Mouse (Mus musculus) lung, adult 18-20 months (tissue): ENCODE results near the gene Jup.

ENCODE experiments used
- DNase-seq, 2 experiments: peaks; one replicate each; pipeline ENCODE4 v3.0.0; 2022; ENCODE audit warnings: mixed read lengths in 2 of 2

Jup gene

DNA sequence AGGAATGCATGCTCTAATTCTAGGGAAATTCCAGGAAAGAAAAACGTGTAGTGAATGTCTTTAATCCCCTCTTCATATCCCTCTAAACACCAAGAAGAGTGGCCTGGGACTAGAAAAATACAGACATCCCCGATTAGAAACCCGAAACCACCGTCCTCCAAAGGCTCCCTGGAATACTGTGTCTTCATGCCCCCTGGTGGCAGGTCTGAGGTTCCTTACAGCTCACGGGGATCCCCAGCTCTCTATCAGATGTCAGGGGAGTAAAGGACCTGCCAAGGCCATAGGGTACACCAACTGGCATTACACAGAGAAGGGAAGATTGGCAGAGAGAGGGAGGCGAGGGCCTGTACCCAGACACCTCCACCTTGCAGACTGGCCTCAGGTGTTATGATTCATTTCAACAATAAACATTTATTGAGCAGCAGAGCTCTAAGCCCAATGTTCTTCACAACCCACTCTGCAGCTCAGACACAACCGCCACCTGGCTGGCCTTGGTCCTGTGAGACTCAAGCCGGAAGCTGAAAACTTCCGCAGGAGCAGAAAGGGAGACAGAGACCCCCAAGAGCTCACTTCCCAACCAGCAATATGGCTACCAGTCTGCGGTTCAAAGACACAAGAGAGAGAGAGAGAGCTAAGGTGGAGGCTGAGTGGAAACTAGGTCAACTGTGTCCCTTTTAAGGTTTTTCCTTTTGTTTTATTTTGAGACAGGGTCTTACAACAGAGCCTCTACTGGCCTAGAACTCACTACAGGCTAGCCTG, 10.7 kb upstream of the Jup start:
- peak; percentile 76 to 84 for DNase-seq

DNA sequence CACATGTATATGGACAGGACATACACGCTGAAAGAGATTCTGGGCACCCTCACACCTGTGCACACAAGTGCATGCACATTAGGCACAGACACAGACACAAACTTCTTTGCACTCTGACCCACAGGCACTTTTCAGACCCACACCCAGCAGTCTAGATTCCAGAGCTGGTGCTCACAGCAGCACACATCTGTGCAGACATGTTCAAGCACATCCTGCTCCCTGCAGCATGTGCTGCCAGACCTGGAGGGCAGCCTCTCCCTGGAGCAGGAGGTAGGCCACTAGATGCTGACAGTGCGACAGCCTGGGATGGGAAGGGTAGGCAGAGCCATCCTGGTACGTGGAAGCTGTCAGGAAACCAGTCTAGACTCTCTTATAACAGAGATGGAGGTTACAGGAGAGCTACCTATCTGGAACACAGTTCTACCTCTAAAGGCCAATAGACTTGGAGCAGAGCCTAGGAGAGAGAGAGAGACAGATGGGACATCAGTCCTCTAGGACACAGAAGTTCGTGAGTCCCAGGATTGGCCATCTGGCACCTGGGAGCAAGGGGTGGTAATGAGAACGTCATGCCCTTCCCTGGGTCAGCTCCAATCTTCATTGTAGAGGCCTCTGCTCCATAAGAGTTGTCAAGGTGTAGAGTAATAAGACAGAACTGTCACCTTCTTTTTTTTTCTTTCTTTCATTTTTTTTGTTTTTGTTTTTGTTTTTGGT, 9.6 kb upstream of the Jup start:
- DNase-seq: no peak

- DNase-seq: peak; percentile 53 to 71
Measured at GRCm38 (mm10) chr11:100406273-100406672, 8.7 kb upstream of the Jup start.

DNA sequence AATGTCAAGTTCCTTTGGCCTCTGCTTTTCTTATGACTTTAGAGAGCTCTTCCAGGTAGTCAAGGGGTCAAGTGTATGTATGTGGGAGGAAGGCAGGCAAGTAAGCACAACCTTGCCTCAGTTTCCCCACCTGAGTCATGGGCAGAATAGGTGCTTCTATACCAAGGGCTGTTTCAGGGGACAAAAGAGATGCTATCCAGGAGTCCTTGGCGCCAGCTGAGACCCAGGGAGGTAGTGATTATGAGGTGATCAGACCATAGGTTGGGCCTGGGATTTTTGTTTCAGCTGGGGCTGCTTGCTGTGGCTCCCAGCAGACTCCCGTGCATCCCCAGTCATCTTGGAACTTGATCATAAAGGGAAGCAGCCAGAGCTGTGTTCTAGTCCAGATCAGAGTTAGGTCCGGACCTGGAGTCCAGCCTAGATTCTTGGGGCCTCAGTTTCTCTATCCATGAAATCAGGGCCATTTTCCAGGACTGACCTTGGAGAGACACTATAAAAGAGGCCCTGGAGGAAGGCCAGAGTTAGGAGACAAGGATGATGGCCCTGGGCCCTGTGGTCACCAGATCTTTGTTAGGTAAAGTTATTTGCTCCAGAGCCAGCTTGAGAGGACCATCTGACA, 7.0 kb upstream of the Jup start:
- no peak for DNase-seq

DNA sequence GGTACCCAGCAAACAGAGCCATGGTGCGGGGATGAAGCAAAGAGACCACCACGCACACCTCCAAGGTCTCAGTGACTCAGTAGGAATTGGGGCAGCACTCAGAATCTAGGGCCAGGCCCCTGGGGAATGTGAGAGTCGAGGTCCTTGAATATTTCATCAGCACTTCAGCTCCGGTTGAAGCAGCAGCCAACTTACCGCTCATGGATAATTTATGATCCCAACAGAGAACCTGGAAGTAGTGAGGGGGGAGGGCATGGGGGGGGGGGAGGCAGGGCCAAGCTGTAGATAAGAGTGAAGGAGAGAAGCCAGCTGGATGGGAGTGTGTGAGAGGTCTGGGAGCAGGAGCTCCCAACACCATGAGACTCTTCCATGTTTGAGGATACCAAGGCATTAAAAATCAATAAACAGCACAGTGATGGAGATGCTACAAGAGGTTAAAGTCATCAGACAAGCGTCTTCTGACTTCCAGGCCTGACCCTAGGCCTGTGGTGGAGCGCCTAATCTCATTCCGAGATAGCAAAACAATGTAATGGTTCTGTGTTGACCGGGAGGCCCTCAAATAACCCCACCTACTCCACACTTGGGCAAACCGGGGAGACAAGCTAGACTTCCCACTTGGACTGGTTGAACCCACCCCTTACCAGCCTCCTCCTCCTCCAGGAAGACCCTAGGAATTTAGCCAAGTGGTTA, 6.0 kb upstream of the Jup start:
- no peak for DNase-seq

- DNase-seq: peak; percentile 74 to 84
Measured at GRCm38 (mm10) chr11:100402682-100403081, 5.1 kb upstream of the Jup start.

- DNase-seq: no peak
Measured at GRCm38 (mm10) chr11:100402240-100402639, 4.7 kb upstream of the Jup start.

- no peak for DNase-seq
Measured at GRCm38 (mm10) chr11:100400842-100401241, 3.3 kb upstream of the Jup start.

DNA sequence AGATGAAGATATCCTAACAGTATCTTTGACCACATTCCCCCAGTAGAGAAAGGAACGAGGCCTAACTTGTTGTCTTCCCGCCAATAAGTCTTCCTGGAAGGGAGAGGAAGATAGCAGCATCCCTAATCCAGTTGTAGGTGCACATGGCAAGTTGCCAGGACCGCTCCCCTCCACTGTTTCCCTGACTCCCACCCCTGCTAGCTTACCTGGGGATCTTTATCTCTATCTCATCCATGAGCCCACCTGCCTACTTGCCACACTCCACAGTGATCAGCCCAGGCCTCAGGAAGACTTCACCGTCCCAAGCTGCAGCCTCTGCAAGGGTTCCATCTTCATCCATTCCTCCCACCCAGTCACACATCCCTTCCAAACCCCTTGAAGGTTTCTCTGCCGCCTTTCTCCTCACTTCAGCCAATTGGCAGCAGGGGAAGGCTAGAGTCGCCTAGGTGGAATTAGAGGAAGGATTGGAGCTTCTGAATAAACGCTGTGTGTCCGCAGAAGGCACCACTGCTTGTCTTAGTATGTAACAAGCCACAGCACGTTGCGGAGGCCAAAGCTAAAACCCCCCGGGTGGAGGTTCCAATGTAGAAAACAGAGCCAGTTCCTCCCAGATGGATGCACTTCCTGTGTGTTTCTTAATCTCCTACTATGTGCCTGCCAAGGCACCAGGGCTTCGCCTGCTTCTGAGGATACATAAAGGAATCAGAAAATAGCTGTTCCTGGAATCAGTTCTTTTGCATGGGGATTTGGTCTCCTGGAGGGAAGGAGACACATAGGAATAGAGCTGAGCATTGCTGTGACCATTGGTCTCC, 2.4 kb upstream of the Jup start:
- no peak for DNase-seq

DNA sequence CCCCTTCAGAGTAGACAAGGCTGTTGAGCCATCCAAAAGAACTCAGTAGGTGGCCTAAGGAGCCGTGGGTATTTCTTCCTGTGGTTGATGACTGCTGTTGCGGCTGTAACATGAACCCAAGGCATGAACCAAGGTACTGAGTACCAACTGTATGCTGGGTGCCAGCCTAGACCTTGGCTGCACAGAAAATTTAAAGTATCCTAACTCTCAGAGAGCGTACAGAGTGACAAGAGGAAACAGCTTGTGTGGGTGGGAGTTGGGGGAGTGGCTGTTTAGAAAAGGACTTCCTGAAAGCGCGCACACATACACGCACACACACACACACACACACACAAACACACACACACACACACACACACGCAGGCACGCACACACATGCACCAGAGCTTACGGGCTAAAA, 1.8 kb upstream of the Jup start:
- peak; percentile 52 to 70 for DNase-seq

DNA sequence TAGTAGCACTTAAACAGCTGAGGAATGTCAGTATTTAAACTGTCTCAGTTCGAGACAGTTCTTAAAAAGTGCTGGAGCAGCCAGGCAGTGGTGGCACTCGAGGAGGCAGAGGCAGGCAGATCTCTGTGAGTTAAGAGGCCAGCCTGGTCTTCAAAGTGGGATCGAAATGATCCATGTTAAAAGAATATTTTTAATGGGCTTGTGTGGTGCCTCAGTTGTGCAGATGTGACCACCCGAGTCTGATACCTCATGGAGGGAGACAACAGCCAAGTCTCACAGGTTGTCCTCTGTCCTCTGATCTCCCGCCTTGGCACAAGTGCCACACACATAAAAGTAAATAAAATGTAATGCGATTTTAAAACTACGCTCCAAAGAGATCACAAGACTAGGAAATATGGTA, 954 bp upstream of the Jup start:
- DNase-seq: no peak

DNA sequence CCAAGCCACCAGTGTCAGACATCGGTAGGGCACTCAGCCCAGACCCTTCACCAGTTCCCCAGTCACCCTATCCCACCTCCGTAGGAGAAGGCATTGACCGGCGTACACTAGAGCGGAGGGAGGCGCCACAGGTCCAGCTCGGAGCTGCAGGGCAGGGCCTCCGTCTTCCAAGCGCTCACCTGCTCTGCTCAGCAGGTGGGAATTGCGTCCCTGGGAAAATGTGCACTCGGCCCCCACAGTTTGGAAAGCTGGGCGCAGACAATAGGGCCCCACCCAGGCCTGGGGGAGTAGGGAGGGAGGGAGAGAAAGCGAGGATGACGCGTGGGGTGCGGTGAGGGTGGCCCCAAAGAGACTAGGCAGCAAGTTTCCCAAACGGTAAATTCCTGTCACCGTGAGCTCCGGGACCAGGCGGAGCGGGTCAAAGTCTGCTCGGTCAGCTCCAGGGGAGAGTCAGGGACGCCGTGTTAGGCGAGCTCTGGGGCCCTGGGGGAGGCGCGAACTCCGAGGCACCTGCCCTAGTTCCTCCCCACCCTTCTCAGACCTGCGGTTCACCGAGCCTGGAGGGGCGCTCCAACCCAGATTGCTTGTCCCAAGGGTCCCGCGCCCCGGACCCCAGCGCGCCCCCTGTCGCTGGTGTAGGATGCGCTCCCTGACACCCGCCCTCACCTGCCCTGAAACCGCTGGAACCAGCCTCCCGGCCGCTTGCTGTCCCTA, 520 bp downstream of the Jup start:
- DNase-seq: peak; percentile 65 to 70

- peak; percentile 68 to 76 for DNase-seq
Measured at GRCm38 (mm10) chr11:100395861-100396631, 1.5 kb downstream of the Jup start.

DNA sequence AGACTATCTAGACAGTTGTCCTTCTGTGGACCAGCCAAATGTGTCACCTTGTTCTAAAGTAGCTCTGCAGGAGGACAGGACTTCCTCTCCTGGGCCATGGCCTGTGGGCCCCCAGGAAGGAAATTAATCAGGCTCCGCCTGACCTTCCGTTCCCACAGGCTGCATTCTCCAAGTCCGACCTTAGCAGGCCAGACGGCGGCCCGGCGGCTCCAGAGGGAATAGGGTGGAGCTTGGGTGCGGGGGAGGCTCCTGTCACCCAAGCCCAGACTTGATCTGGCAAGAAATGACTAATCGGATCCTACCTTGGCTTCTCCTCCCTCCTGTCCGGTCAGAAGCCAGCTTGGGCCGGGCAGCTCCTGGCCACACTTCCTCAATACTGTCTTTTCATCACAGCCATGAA, 2.4 kb downstream of the Jup start:
- DNase-seq: peak; percentile 82 to 90

- DNase-seq: no peak
Measured at GRCm38 (mm10) chr11:100394353-100395074, 3.0 kb downstream of the Jup start.

DNA sequence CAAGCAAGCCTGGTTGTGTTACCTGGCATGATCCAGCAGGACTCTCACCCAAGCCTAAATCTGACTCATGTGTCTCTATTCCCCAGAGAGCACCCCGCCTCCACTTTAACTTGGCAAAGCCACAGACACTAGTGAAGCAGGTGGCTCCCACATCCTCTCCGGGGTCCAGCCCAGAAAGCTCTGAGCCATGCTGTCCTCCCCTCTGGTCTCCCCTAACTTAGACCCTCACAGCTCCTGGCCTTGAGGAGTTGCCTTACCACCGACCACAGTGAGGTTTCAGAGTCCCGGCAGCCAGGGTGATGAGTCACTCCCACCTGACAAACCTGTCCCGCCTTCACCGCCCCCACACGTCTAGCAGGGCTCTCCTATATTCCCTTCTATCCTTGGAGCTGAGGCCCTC, 3.8 kb downstream of the Jup start:
- DNase-seq: peak in 1 of 2 experiments; percentile 50

DNA sequence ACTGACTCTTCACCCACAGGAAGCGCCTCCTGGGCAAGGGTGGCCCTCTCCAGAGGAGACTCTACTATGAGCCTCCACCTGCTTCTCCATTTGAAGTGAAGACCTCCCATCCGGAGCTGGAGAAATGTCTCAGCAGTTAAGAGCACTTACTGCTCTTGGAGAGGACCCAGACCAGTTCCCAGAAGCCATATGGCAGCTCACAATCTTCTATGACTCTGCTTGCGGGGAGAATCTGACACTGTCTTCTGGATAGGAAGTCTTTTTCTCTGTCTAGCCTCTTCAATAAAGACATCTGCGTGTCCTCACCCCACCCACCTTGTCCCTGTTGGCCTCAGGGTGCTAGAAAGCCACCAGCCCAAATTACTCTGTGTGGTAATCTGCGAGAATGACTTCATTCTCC, 4.6 kb downstream of the Jup start:
- no peak for DNase-seq

DNA sequence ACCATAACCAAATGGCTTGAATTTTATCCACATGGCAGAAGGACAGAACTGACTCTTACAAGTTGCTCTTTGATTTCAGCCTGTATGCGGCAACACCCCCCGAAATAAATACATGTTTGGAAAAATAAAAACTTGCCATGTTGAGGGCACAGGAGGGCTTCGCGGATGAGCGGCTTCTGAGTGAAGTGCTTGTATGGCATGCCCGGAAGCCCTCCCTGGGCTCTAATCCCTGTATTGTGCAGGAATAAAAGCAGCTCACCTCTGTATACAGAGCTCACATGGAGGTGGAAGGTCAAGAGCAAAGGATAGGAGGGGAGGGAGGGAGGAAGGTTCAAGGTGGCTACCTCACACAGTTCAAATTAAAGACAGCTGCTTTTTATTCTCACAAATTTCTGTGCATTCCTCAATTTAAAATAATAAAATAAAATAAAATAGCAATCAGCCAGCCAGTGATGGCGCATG, 5.6 kb downstream of the Jup start:
- no peak for DNase-seq

DNA sequence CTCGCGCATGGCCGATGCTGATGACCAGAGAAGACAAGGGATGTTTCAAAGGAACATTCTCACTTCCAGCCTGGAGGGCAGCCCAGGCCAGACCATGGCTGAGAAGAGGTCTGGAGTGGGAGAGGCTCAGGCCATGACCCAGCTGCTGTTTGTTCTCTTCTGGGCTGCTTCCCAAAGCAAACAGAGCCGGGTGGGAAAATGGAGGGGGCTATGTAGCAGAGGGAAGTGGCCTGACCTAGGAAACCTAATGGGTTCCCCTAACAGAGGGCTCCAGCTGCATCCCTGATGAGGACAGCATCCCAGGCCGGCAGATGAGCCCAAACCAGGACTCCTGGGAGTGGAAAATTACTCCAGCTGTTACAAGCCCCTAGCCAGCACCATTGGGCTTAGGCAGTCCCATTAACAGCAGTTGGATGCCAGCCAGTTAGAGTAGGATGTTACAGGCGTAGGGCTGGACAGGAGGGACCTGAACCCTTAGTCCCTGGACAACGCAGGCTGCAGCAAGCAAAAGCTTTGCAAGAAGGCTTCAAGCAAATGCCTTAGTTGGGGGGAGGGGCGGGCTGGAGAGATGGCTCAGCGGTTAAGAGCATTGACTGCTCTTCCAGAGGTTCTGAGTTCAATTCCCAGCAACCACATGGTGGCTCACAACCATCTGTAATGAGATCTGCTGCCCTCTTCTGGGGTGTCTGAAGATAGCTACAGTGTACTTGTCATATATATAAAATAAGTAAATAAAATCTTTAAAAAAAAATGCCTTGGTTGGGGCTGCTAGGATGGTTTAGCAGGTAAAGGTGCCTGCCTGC, 6.3 kb downstream of the Jup start:
- DNase-seq: peak; percentile 90 to 94
